Mouse (Mus musculus): ENCODE results near the gene Rapgefl1. TPM values are rescaled to one million over a fixed set of nuclear protein-coding genes. Genes with fewer than 3 reads are reported as not detected.
A peak's percentile ranks its signal among the peaks of the same experiment; 100 is the strongest.

The Rapgefl1 gene
- polyA plus RNA-seq, 1 experiment from 2014 or later, result 1.0 TPM

DNA sequence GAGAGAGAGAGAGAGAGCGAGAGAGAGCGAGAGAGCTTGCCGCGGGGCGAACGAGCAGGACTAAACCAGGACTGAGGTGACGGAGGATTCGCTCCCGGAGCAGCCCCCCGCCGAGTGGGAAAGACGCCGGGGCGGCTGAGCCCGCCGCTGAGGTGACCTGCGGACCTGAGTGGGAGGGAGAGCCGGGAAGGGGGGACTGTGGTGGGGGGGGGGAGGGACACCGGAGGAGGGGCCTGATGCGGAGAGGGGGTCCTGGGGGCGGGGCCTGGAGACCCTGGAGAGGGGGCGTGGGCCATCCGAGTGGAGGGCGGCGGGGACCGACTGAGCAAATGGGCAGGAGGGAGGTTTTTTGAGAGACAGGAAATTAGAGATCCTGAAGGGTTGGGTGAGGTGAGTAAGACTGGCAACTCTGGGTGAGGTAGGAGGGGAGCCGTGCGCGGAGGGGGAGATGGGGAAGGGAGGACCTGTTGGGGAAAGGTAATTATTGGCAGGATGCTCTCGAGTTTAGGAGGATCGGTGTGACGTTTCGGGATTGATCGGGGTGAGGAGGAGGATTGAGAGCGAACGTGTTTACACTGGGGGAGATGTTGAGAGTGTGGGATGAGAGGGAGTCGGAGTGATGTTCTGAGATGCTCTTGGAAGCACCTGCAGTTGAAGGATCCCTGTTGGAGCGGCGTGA lies 27.3 kb downstream of the Rapgefl1 start:
- H3K4me2 ChIP-seq, result peak overlapping the region; percentile 93
- H3K27ac ChIP-seq (ENCODE audit: poor library complexity, severe bottlenecking), result peak overlapping the region; percentile 94
- no peaks in the 10 kb centered on the region for H3K9me3 ChIP-seq (replicated peaks)
- H3K36me3 ChIP-seq, result peaks cover 25% of the 10 kb centered on the region
- peak; percentile 68 for ATAC-seq (ENCODE audit: insufficient number of reproducible peaks, low FRiP score)
- peak overlapping the region; percentile 87 for H3K9ac ChIP-seq
- peaks cover 19% of the 10 kb centered on the region for H3K4me1 ChIP-seq (replicated peaks)
- peak overlapping the region; percentile 93 for H3K4me3 ChIP-seq
- H3K27me3 ChIP-seq (replicated peaks), result no peaks in the 10 kb centered on the region
- under 1% methylated on average over 39 of the region's 39 CpGs for WGBS

- WGBS, result 83% methylated on average over 12 of the region's 12 CpGs
- no peak overlapping the region for H3K4me2 ChIP-seq
- no peak overlapping the region for H3K4me3 ChIP-seq
- H3K4me1 ChIP-seq (replicated peaks), result peaks cover 36% of the 10 kb centered on the region
- H3K36me3 ChIP-seq, result peaks cover 39% of the 10 kb centered on the region
- no peaks in the 10 kb centered on the region for H3K27me3 ChIP-seq (replicated peaks)
- no peak overlapping the region for H3K27ac ChIP-seq (ENCODE audit: poor library complexity, severe bottlenecking)
- no peak overlapping the region for H3K9ac ChIP-seq
- no peaks in the 10 kb centered on the region for H3K9me3 ChIP-seq (replicated peaks)
- no peak for ATAC-seq (ENCODE audit: insufficient number of reproducible peaks, low FRiP score)
Observed at GRCm38 (mm10) chr11:98867293-98867692, 30.7 kb downstream of the Rapgefl1 start.

GRCm38 (mm10) chr11:98869906-98870305 lies 33.3 kb downstream of the Rapgefl1 start:
- no peak for ATAC-seq (ENCODE audit: insufficient number of reproducible peaks, low FRiP score)
- Histone ChIP-seq H3K9ac (no peak overlapping the region), H3K27ac (ENCODE audit: poor library complexity, severe bottlenecking) (no peak overlapping the region), H3K27me3 (replicated peaks) (no peaks in the 10 kb centered on the region), H3K4me1 (replicated peaks) (peaks cover 33% of the 10 kb centered on the region), H3K36me3 (peaks cover 48% of the 10 kb centered on the region), H3K4me3 (no peak overlapping the region), H3K9me3 (replicated peaks) (no peaks in the 10 kb centered on the region), H3K4me2 (no peak overlapping the region)
- 90% methylated on average over 8 of the region's 8 CpGs for WGBS

DNA sequence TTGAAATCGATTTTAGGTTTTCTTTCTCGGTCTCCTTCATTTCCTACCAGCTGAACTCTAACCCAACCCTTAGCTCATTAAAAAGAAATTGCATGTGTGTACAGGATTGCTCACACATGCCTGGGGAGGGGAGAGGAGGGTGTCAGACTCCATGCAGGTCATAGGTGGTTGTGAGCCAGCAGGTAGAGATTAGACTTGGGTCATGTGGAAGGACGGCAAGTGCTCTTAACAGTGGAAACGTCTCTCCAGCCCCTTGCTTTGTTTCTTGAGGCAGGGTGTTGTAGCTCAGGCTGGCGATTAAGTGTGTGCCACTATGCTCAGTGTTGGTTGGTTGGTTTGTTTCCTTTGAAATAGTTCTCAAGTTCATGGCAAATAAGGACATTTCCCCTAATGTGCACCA lies 34.2 kb downstream of the Rapgefl1 start:
- H3K36me3 ChIP-seq, result peaks cover 48% of the 10 kb centered on the region
- no peaks in the 10 kb centered on the region for H3K9me3 ChIP-seq (replicated peaks)
- H3K9ac ChIP-seq, result no peak overlapping the region
- no peaks in the 10 kb centered on the region for H3K27me3 ChIP-seq (replicated peaks)
- H3K4me1 ChIP-seq (replicated peaks), result peaks cover 33% of the 10 kb centered on the region
- no peak overlapping the region for H3K4me3 ChIP-seq
- H3K27ac ChIP-seq (ENCODE audit: poor library complexity, severe bottlenecking), result no peak overlapping the region
- no peak overlapping the region for H3K4me2 ChIP-seq
- ATAC-seq (ENCODE audit: insufficient number of reproducible peaks, low FRiP score), result no peak
- WGBS, result 74% methylated on average over 5 of the region's 5 CpGs

- peaks cover 33% of the 10 kb centered on the region for H3K4me1 ChIP-seq (replicated peaks)
- H3K36me3 ChIP-seq, result peaks cover 47% of the 10 kb centered on the region
- no peak overlapping the region for H3K9ac ChIP-seq
- H3K27ac ChIP-seq (ENCODE audit: poor library complexity, severe bottlenecking), result peak overlapping the region; percentile 82
- no peak overlapping the region for H3K4me3 ChIP-seq
- no peaks in the 10 kb centered on the region for H3K9me3 ChIP-seq (replicated peaks)
- ATAC-seq (ENCODE audit: insufficient number of reproducible peaks, low FRiP score), result no peak
- H3K27me3 ChIP-seq (replicated peaks), result no peaks in the 10 kb centered on the region
- WGBS, result 57% methylated on average over 4 of the region's 4 CpGs
- H3K4me2 ChIP-seq, result no peak overlapping the region
Observed at GRCm38 (mm10) chr11:98871416-98871815, 34.8 kb downstream of the Rapgefl1 start.

DNA sequence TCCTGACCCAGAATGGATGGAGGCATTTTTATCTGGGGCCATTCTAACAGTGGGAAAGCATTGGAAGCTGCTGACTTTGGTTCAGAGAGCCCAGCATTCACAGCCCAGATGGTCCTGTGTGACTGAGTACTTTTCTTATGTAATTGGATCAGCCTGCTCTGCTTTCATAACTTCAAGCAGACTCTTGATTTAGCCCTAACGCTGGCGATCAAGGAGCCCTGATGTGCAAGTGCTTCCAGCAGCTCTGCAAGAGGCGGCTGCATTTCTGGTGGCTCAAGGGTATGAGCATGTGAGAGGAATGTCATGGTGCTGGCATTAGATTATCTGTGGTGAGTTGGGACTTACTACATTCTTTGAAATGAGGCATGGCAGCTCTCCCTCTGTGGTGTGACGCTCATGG lies 35.5 kb downstream of the Rapgefl1 start:
- Histone ChIP-seq H3K4me3 (no peak overlapping the region), H3K4me2 (no peak overlapping the region), H3K36me3 (peaks cover 41% of the 10 kb centered on the region), H3K27ac (ENCODE audit: poor library complexity, severe bottlenecking) (peak overlapping the region; percentile 82), H3K9me3 (replicated peaks) (no peaks in the 10 kb centered on the region), H3K9ac (peak overlapping the region; percentile 37; the same call in 1 of the 2 replicates), H3K27me3 (replicated peaks) (no peaks in the 10 kb centered on the region), H3K4me1 (replicated peaks) (peaks cover 33% of the 10 kb centered on the region)
- 38% methylated on average over 4 of the region's 4 CpGs for WGBS
- ATAC-seq (ENCODE audit: insufficient number of reproducible peaks, low FRiP score), result no peak

GRCm38 (mm10) chr11:98873900-98874299 lies 37.3 kb downstream of the Rapgefl1 start:
- no peak for ATAC-seq (ENCODE audit: insufficient number of reproducible peaks, low FRiP score)
- Histone ChIP-seq H3K4me2 (no peak overlapping the region), H3K4me1 (replicated peaks) (peaks cover 28% of the 10 kb centered on the region), H3K27me3 (replicated peaks) (no peaks in the 10 kb centered on the region), H3K9me3 (replicated peaks) (no peaks in the 10 kb centered on the region), H3K27ac (ENCODE audit: poor library complexity, severe bottlenecking) (no peak overlapping the region), H3K4me3 (no peak overlapping the region), H3K9ac (no peak overlapping the region), H3K36me3 (peaks cover 22% of the 10 kb centered on the region)
- WGBS, result 89% methylated on average over 9 of the region's 9 CpGs

DNA sequence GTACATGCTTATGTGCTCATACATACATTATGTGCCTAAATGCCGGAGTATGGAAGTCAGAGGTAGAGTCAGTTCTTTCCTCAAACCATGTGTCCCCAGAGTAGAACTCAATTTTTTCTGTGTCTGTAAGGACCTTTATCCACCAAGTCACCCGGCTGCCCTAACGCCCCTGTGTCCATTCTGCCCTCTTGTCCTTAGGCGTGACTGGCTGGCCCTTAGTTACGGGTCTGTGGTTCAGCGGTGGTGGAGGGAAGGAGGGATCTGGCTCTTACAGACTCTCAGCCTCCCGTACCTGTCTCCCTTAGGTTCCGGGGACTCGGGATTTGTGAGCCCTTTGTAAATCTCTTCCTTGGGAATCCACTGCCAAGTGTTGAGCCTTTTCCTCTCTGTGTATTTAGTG lies 40.4 kb downstream of the Rapgefl1 start:
- peaks cover 16% of the 10 kb centered on the region for H3K36me3 ChIP-seq
- no peaks in the 10 kb centered on the region for H3K9me3 ChIP-seq (replicated peaks)
- no peak overlapping the region for H3K4me3 ChIP-seq
- no peak overlapping the region for H3K27ac ChIP-seq (ENCODE audit: poor library complexity, severe bottlenecking)
- H3K9ac ChIP-seq, result no peak overlapping the region
- 88% methylated on average over 9 of the region's 9 CpGs for WGBS
- no peak for ATAC-seq (ENCODE audit: insufficient number of reproducible peaks, low FRiP score)
- no peaks in the 10 kb centered on the region for H3K27me3 ChIP-seq (replicated peaks)
- no peak overlapping the region for H3K4me2 ChIP-seq
- H3K4me1 ChIP-seq (replicated peaks), result peaks cover 14% of the 10 kb centered on the region

DNA sequence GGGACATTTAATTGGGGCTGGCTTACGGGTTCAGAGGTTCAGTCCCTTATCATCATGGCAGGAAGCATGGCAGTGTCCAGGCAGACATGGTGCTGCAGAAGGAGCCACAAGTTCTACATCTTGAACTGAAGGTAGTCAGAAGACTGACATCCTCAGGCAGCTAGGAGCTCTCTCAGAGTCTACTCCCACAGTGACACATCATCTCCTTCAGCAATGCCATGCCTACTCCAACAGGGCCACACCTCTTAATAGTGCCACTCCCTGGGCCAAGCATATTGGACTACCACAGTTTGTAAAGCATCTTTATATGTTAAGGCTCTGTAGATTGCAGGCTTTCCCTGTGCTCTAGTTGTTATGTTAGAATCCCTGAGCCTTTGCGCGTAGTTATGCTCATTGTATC lies 51.1 kb downstream of the Rapgefl1 start:
- peaks cover 73% of the 10 kb centered on the region for H3K36me3 ChIP-seq
- H3K9me3 ChIP-seq (replicated peaks), result no peaks in the 10 kb centered on the region
- H3K4me1 ChIP-seq (replicated peaks), result peaks cover 9% of the 10 kb centered on the region
- no peak overlapping the region for H3K9ac ChIP-seq
- no peak for ATAC-seq (ENCODE audit: insufficient number of reproducible peaks, low FRiP score)
- H3K27ac ChIP-seq (ENCODE audit: poor library complexity, severe bottlenecking), result no peak overlapping the region
- 90% methylated on average over 3 of the region's 3 CpGs for WGBS
- H3K4me2 ChIP-seq, result no peak overlapping the region
- no peak overlapping the region for H3K4me3 ChIP-seq
- no peaks in the 10 kb centered on the region for H3K27me3 ChIP-seq (replicated peaks)

DNA sequence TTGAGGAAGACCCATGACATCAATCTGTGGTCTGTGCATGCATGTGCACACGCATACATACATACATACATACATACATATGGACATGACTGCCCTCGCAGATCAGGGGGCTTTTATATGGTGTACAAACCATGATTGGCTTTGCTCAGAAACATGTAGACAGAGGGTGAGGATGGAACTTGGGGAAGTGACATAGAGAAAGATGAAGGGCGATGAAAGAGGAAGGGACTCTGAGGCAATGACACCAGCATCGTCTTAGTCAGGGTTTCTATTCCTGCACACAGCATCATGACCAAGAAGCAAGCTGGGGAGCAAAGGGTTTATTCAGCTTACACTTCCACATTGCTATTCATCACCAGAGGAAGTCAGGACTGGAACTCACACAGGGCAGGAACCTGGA lies 52.5 kb downstream of the Rapgefl1 start:
- no peak overlapping the region for H3K27ac ChIP-seq (ENCODE audit: poor library complexity, severe bottlenecking)
- H3K4me2 ChIP-seq, result no peak overlapping the region
- ATAC-seq (ENCODE audit: insufficient number of reproducible peaks, low FRiP score), result no peak
- peaks cover 87% of the 10 kb centered on the region for H3K36me3 ChIP-seq
- H3K27me3 ChIP-seq (replicated peaks), result no peaks in the 10 kb centered on the region
- peaks cover 9% of the 10 kb centered on the region for H3K4me1 ChIP-seq (replicated peaks)
- no peak overlapping the region for H3K4me3 ChIP-seq
- WGBS, result 93% methylated on average over 4 of the region's 4 CpGs
- H3K9me3 ChIP-seq (replicated peaks), result no peaks in the 10 kb centered on the region; the same call in 1 of the 2 replicates
- no peak overlapping the region for H3K9ac ChIP-seq

- peaks cover 87% of the 10 kb centered on the region for H3K36me3 ChIP-seq
- no peak overlapping the region for H3K9ac ChIP-seq
- H3K4me2 ChIP-seq, result no peak overlapping the region
- no peak overlapping the region for H3K27ac ChIP-seq (ENCODE audit: poor library complexity, severe bottlenecking)
- H3K4me3 ChIP-seq, result no peak overlapping the region
- WGBS, result 73% methylated on average over 5 of the region's 5 CpGs
- no peak for ATAC-seq (ENCODE audit: insufficient number of reproducible peaks, low FRiP score)
- H3K9me3 ChIP-seq (replicated peaks), result no peaks in the 10 kb centered on the region; the same call in 1 of the 2 replicates
- no peaks in the 10 kb centered on the region for H3K27me3 ChIP-seq (replicated peaks)
- peaks cover 9% of the 10 kb centered on the region for H3K4me1 ChIP-seq (replicated peaks)
Observed at GRCm38 (mm10) chr11:98889977-98890376, 53.4 kb downstream of the Rapgefl1 start.

DNA sequence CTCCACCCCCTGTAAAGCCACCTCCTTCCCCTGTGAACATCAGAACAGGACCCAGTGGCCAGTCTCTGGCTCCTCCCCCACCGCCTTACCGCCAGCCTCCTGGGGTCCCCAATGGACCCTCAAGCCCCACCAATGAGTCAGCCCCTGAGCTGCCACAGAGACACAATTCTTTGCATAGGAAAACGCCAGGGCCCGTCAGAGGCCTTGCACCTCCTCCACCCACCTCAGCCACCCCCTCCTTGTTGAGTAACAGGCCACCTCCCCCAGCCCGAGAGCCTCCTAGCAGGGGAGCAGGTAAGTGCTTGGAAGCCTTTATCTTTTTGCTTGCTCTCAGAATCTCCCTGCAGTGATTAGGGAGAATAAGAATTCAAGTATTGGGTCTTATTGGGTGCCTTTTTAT lies 55.8 kb downstream of the Rapgefl1 start:
- no peak overlapping the region for H3K27ac ChIP-seq (ENCODE audit: poor library complexity, severe bottlenecking)
- H3K9me3 ChIP-seq (replicated peaks), result no peaks in the 10 kb centered on the region; the same call in 1 of the 2 replicates
- peaks cover 9% of the 10 kb centered on the region for H3K4me1 ChIP-seq (replicated peaks)
- no peak overlapping the region; the same call in 1 of the 2 replicates for H3K4me3 ChIP-seq
- ATAC-seq (ENCODE audit: insufficient number of reproducible peaks, low FRiP score), result no peak
- H3K27me3 ChIP-seq (replicated peaks), result no peaks in the 10 kb centered on the region
- no peak overlapping the region for H3K4me2 ChIP-seq
- H3K9ac ChIP-seq, result no peak overlapping the region
- 63% methylated on average over 5 of the region's 5 CpGs for WGBS
- peaks cover 89% of the 10 kb centered on the region for H3K36me3 ChIP-seq
